In the genomic region with DNA sequence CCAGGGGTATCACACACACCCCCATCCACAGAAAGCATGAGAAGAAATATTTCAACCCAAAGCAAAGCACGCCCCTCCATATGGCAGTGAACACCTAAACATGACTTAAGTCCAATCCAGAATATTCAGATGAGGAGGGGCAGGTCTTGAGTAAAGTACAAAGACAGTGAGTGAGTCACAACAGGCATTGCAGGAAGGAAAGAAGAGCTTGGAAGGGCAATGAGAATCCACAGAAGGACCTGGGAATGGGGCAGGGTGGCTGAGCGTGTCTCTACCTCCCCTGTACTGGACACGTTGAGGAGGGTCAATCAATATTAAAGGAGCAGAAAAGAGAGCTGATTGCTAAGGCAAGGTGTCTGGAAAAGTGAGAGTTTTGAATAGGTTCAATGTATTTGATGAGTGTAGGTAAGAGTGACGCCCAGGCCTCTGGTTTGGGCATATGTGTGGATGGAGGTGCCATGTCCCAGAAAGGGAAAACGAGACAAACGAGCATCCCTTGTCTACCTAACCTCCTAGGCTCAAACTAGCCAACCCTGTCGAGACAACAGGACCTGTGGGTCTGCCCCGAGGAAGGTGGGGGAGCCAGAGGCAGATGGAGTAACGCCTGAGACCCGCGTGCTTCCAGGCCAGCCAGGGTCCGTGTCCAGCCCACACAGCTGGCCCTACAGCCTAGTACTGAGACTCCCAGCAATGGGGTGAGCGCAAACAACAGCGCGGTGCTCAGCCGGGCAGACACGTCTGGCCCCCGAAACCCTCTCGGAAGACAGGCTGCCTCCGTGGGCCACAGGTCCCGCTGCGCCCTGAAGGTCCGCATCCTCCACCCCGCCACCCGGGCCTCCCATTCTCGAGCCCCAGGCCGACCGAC, we compare ENCODE assay signal across 8 mouse cellular contexts. TPM values are rescaled to one million over a fixed set of nuclear protein-coding genes. Genes with fewer than 3 reads are reported as not detected.
DNase-seq lines count a peak whose midpoint lies in the region; ATAC-seq and TF ChIP-seq lines count a peak whose summit lies in the region.

No protein-coding gene starts in this region.

- H3K27me3 ChIP-seq in heart, embryonic 13.5 days (replicated peaks), result peaks cover 4% of the 10 kb centered on the region; the same call in 1 of the 2 replicates
- H3K27me3 ChIP-seq in erythroblast, embryonic 14.5 days (ENCODE audit: control insufficient read depth), result peaks cover 5% of the 10 kb centered on the region; the same call in 1 of the 2 replicates
- H3K27me3 ChIP-seq in limb, embryonic 15.5 days, result no peaks in the 10 kb centered on the region

- DNase-seq in heart, adult 8-10 months (ENCODE audit: low spot score), result no peak
- DNase-seq in ES-E14 (ENCODE audit: low read depth, low spot score), result no peak
- DNase-seq in embryo, embryonic 11 days, result no peak
- no peak for DNase-seq in layer of hippocampus, adult 9-10 months (ENCODE audit: low spot score)

- peaks cover 16% of the 10 kb centered on the region for H3K9me3 ChIP-seq in heart, embryonic 13.5 days
- H3K9me3 ChIP-seq in ES-E14 (ENCODE audit: control insufficient read depth, insufficient read depth, low read depth, low read length), result no peaks in the 10 kb centered on the region
- peaks cover 3% of the 10 kb centered on the region; the same call in 1 of the 2 replicates for H3K9me3 ChIP-seq in erythroblast, embryonic 14.5 days (ENCODE audit: control insufficient read depth, low read length)
- H3K9me3 ChIP-seq in limb, embryonic 15.5 days, result no peaks in the 10 kb centered on the region

- H3K4me2 ChIP-seq in heart, embryonic 13.5 days, result peak overlapping the region; percentile 89
- H3K4me2 ChIP-seq in limb, embryonic 15.5 days, result peak overlapping the region; percentile 73

- peak overlapping the region; percentile 66 for H3K27ac ChIP-seq in heart, embryonic 13.5 days (replicated peaks)
- no peak overlapping the region for H3K27ac ChIP-seq in ES-E14 (ENCODE audit: insufficient read depth, low read depth, low read length, poor library complexity, severe bottlenecking)
- peak overlapping the region; percentile 79 for H3K27ac ChIP-seq in limb, embryonic 15.5 days

- in situ Hi-C loops in ES-E14 (cut with MboI; ENCODE audit: low sequenced_read_pairs in 2 of 2, unreplicated experiment in 2 of 2), result no loop called here

- 6% methylated on average over 28 of the region's 28 CpGs for WGBS in heart, embryonic 13.5 days
- WGBS in limb, embryonic 15.5 days, result 6% methylated on average over 28 of the region's 28 CpGs

- H3K4me1 ChIP-seq in heart, embryonic 13.5 days, result peaks cover 20% of the 10 kb centered on the region
- 0 out of 4 replicates have a peak, but pooled peaks cover 0 to 2% of the 10 kb centered on the region in 2 experiments for H3K4me1 ChIP-seq in ES-E14 (ENCODE audit: control insufficient read depth in 2 of 2, insufficient read depth in 2 of 2, low read length in 2 of 2, poor library complexity in 1 of 2)
- H3K4me1 ChIP-seq in erythroblast, embryonic 14.5 days (ENCODE audit: control insufficient read depth), result peaks cover 30% of the 10 kb centered on the region
- H3K4me1 ChIP-seq in limb, embryonic 15.5 days, result peaks cover 13% of the 10 kb centered on the region

- peak overlapping the region; percentile 83 for H3K4me3 ChIP-seq in heart, embryonic 13.5 days
- H3K4me3 ChIP-seq in ES-E14 (ENCODE audit: insufficient read depth in 1 of 2, low read depth in 1 of 2, low read length in 2 of 2, poor library complexity in 1 of 2, severe bottlenecking in 1 of 2), result peak overlapping the region; percentile 87 to 99
- H3K4me3 ChIP-seq in erythroblast, embryonic 14.5 days (replicated peaks), result peak overlapping the region; percentile 86
- peak overlapping the region; percentile 90 for H3K4me3 ChIP-seq in limb, embryonic 15.5 days

- peak; percentile 62; the same call in 1 of the 2 replicates for ATAC-seq in heart, embryonic 13.5 days (ENCODE audit: extremely low read depth, insufficient number of reproducible peaks, low FRiP score, low TSS enrichment)
- ATAC-seq in limb, embryonic 15.5 days (ENCODE audit: insufficient number of reproducible peaks, low FRiP score, low TSS enrichment, low read depth), result peak; percentile 65
- ATAC-seq in monocyte, adult 5-6 weeks (replicated peaks; ENCODE audit: insufficient number of reproducible peaks, low FRiP score, low TSS enrichment, poor library complexity, severe bottlenecking), result no peak

- H3K36me3 ChIP-seq in heart, embryonic 13.5 days, result peaks cover 34% of the 10 kb centered on the region
- no peaks in the 10 kb centered on the region for H3K36me3 ChIP-seq in ES-E14 (ENCODE audit: control insufficient read depth, insufficient read depth, low read length, poor library complexity, severe bottlenecking)
- peaks cover 3% of the 10 kb centered on the region for H3K36me3 ChIP-seq in erythroblast, embryonic 14.5 days (ENCODE audit: control insufficient read depth)
- H3K36me3 ChIP-seq in limb, embryonic 15.5 days, result peaks cover 25% of the 10 kb centered on the region

- peak overlapping the region; percentile 97 for H3K9ac ChIP-seq in heart, embryonic 13.5 days
- peak overlapping the region; percentile 89 for H3K9ac ChIP-seq in ES-E14 (ENCODE audit: insufficient read depth, low read depth, low read length, poor library complexity, severe bottlenecking)
- peak overlapping the region; percentile 94 for H3K9ac ChIP-seq in limb, embryonic 15.5 days

TF ChIP-seq in ES-E14, 5 proteins besides CTCF, POLR2A, EP300 and RAD21:
- no peak for TF ChIP-seq ZNF384 (IDR thresholded peaks at IDR 0.05; ENCODE audit: low read depth, low read length)

RNA-seq across cellular contexts. Expression of a gene that starts 0.6 kb away (rescaled TPM):
- polyA plus RNA-seq in heart, embryonic 13.5 days (2015; fragmentation: Nextera tagmentation; extraction: Ambion mirVana), result 76.6 and 88.2 TPM in 2 replicates
- total RNA-seq in heart, adult 8-10 months (2022), result 10 to 100 TPM; 56.1 to 70.7 (median 59.8) TPM
- total RNA-seq in ES-E14 (2012; rRNA removed), result 81.8 and 98.4 TPM in 2 replicates
- 0.09 and 0.13 TPM in 2 replicates for polyA plus RNA-seq in erythroblast, embryonic 14.5 days (2012)
- 92.1 and 100 TPM in 2 replicates for polyA plus RNA-seq in limb, embryonic 15.5 days (2015; fragmentation: Nextera tagmentation; extraction: Ambion mirVana)
- total RNA-seq in monocyte, adult 5-6 weeks (2017), result 35.9 to 41.6 TPM (median 36.0 TPM) in 3 replicates

RNA-seq across cellular contexts. Expression of a gene that starts 17.5 kb away (rescaled TPM):
- polyA plus RNA-seq in heart, embryonic 13.5 days (2015; fragmentation: Nextera tagmentation; extraction: Ambion mirVana), result 2.5 and 3.6 TPM in 2 replicates
- total RNA-seq in heart, adult 8-10 months (2022), result 10 to 100 TPM; 19.2 to 31.4 (median 26.0) TPM
- 2.7 and 4.2 TPM in 2 replicates for total RNA-seq in ES-E14 (2012; rRNA removed)
- 2.6 and 2.7 TPM in 2 replicates for polyA plus RNA-seq in erythroblast, embryonic 14.5 days (2012)
- 11.6 and 14.9 TPM in 2 replicates for polyA plus RNA-seq in limb, embryonic 15.5 days (2015; fragmentation: Nextera tagmentation; extraction: Ambion mirVana)
- total RNA-seq in monocyte, adult 5-6 weeks (2017), result 126 to 169 TPM (median 150 TPM) in 3 replicates
